Mouse (Mus musculus) C2C12 (cell line): ENCODE data around the gene Tlr4.

Experiments
- CTCF ChIP-seq: IDR thresholded peaks from one replicate; pipeline ENCODE4 v1.5.1; 2011; ENCODE audit not compliant: control insufficient read depth, insufficient read depth, insufficient read length
- MAX ChIP-seq: IDR thresholded peaks from one replicate; pipeline ENCODE4 v1.6.1; 2011; ENCODE audit warnings: mild to moderate bottlenecking, control low read depth
- MYOD1 ChIP-seq: IDR thresholded peaks from one replicate; pipeline ENCODE4 v1.6.1; 2011; ENCODE audit warnings: low read depth; ENCODE audit not compliant: control insufficient read depth, insufficient read length
- MYOG ChIP-seq: IDR thresholded peaks from one replicate; pipeline ENCODE4 v1.6.1; 2011; ENCODE audit not compliant: control insufficient read depth, insufficient read length; ENCODE audit errors: extremely low read depth

DNA sequence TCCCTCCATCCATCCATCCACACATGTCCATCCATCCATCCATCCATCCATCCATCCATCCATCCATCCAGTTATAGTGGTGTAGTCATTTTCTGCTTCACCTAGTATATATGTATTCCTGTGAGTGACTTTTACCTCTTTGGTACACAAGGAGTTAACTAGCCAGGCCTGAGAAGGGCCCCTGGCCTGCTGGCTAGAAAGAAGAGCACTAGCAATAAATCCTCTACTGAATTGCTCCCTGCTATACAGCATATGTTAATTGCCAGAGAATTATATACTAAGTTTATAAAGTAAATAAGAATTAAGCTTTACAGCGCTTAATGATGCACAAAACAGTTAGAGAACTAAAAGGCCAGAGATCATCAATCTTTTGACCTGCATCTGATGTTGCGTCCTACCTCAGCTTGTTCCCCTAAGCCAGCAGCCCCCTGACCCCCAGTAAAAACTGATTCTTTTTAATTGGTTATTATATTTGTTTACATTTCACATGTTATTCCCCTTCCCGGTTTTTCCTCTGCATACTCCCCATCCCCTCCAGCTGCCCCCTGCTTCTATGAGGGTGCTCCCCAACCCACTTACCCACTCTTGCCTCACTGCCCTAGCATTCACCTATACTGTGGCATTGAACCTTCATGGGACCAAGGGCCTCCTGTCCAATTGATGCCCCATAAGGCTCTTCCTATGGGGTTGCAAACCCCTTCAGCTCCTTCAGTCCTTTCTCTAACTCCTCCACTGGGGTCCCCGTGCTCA lies 22.7 kb upstream of the Tlr4 start:
- no peak for TF ChIP-seq CTCF
- TF ChIP-seq MYOD1: no peak
- TF ChIP-seq MYOG: no peak
- TF ChIP-seq MAX: no peak
